Mouse (Mus musculus) myocyte (in vitro differentiated cells): ENCODE data around the gene Rpl38. TPM values are rescaled to one million over a fixed set of nuclear protein-coding genes. Genes with fewer than 3 reads are reported as not detected.
A peak's percentile ranks its signal among the peaks of the same experiment; 100 is the strongest.

ENCODE experiments used
- H3K27me3 ChIP-seq: one replicate; pipeline ENCODE4 v1.6.1; 2011; ENCODE audit not compliant: control insufficient read depth, insufficient read depth, insufficient read length
- H3K36me3 ChIP-seq: one replicate; pipeline ENCODE4 v1.6.1; 2011; ENCODE audit not compliant: control insufficient read depth, insufficient read depth
- H3K4me2 ChIP-seq: one replicate; pipeline ENCODE4 v1.6.1; 2011; ENCODE audit warnings: low read depth, control low read depth
- H3K4me3 ChIP-seq: one replicate; pipeline ENCODE4 v1.5.1; 2011; ENCODE audit warnings: mild to moderate bottlenecking, control low read depth, moderate library complexity
- H3K79me2 ChIP-seq: one replicate; pipeline ENCODE4 v1.6.1; 2011; ENCODE audit not compliant: control insufficient read depth, insufficient read depth
- H3ac ChIP-seq: one replicate; pipeline ENCODE4 v1.6.1; 2011; ENCODE audit not compliant: control insufficient read depth, insufficient read length
- CEBPB ChIP-seq: IDR thresholded peaks from 2 replicates; pipeline ENCODE4 v1.6.1; 2011; ENCODE audit warnings: mild to moderate bottlenecking, moderate library complexity; ENCODE audit not compliant: poor library complexity, insufficient read depth, severe bottlenecking
- E2F4 ChIP-seq: IDR thresholded peaks from one replicate; pipeline ENCODE4 v1.6.1; 2011; ENCODE audit warnings: mild to moderate bottlenecking, control low read depth, moderate library complexity; ENCODE audit not compliant: insufficient read depth
- MAX ChIP-seq: IDR thresholded peaks from one replicate; pipeline ENCODE4 v1.6.1; 2011; ENCODE audit warnings: low read depth, mild to moderate bottlenecking, control low read depth
- MYOD1 ChIP-seq, 3 experiments: IDR thresholded peaks; one replicate each; pipeline ENCODE4 v1.6.1; 2011; ENCODE audit warnings: control low read depth in 2 of 3, low read depth in 2 of 3, mild to moderate bottlenecking in 2 of 3, moderate library complexity in 1 of 3; ENCODE audit not compliant: insufficient read length in 2 of 3, control insufficient read depth in 1 of 3
- MYOG ChIP-seq, 3 experiments: IDR thresholded peaks; one replicate each; pipeline ENCODE4 v1.6.1; 2011; ENCODE audit warnings: control low read depth in 2 of 3, low read depth in 2 of 3, mild to moderate bottlenecking in 2 of 3; ENCODE audit not compliant: insufficient read length in 2 of 3, control insufficient read depth in 1 of 3, insufficient read depth in 1 of 3
- POLR2A ChIP-seq: IDR thresholded peaks from one replicate; pipeline ENCODE4 v1.6.1; 2011; ENCODE audit warnings: low read depth, mild to moderate bottlenecking, control low read depth, moderate library complexity; ENCODE audit not compliant: insufficient read length
- POLR2AphosphoS2 ChIP-seq: IDR thresholded peaks from one replicate; pipeline ENCODE4 v1.6.1; 2011; ENCODE audit warnings: low read depth, control low read depth; ENCODE audit not compliant: insufficient read length
- REST ChIP-seq: IDR thresholded peaks from one replicate; pipeline ENCODE4 v1.6.1; 2011; ENCODE audit warnings: mild to moderate bottlenecking, control low read depth, moderate library complexity; ENCODE audit not compliant: insufficient read depth, insufficient read length
- SRF ChIP-seq: IDR thresholded peaks from one replicate; pipeline ENCODE4 v1.6.1; 2011; ENCODE audit warnings: low read depth; ENCODE audit not compliant: control insufficient read depth, insufficient read length
- TCF12 ChIP-seq: IDR thresholded peaks from one replicate; pipeline ENCODE4 v1.6.1; 2011; ENCODE audit warnings: mild to moderate bottlenecking, control low read depth; ENCODE audit not compliant: poor library complexity, insufficient read depth, severe bottlenecking
- TCF3 ChIP-seq: IDR thresholded peaks from one replicate; pipeline ENCODE4 v1.6.1; 2011; ENCODE audit warnings: low read depth, control low read depth; ENCODE audit not compliant: insufficient read length
- USF1 ChIP-seq: IDR thresholded peaks from one replicate; pipeline ENCODE4 v1.6.1; 2011; ENCODE audit warnings: low read depth, mild to moderate bottlenecking, control low read depth, moderate library complexity
- polyA plus RNA-seq: library from polyadenylated mRNA; unstranded; fragments of >200 nt; fragmentation: generic; extraction: Trizol; gene quantifications from one replicate; pipeline ENCODE4 v1.2.1, GENCODE M21; 2012; ENCODE audit warnings: missing spikeins

Rpl38 gene
- polyA plus RNA-seq = 3,783 TPM

DNA sequence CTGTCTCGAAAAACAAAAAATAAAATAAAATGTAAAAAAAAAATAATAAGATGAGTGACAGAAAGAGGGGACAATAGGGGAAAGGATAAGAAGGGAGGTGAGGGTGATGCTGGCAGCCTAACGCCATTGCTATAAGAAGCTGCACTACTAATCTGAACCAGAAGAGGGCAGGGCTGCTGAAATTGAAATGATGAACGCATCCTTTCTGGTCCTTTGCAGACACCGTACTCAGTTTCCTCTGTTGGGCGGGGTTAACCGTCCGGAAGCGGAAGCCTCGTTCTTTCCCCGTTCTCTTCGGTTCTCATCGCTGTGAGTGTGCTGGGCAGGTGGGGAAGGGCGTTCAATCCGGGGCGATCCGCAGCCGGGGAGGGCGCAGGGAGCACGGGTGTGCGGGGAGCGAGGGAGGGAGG, at the start of gene Rpl38:
Gene Rpl38, plus strand, starts transcription at position 224 of the 410 bp plus-strand sequence.
- Histone ChIP-seq H3ac (peak within 1 kb of the TSS; percentile 68), H3K4me3 (peak within 1 kb of the TSS; percentile 90), H3K79me2 (peaks cover 40% of the 10 kb centered on the region), H3K4me2 (peak within 1 kb of the TSS; percentile 86), H3K27me3 (peaks cover 9% of the 10 kb centered on the region), H3K36me3 (peaks cover 25% of the 10 kb centered on the region)
- TF ChIP-seq POLR2A (peak; percentile 93), SRF (peak; percentile 17), MYOG (IDR thresholded peaks at IDR 0.05; ENCODE audit: control insufficient read depth in 1 of 3, insufficient read depth in 1 of 3, insufficient read length in 2 of 3, low read depth in 2 of 3) (no peak), CEBPB (no peak), MYOD1 (IDR thresholded peaks at IDR 0.05; ENCODE audit: control insufficient read depth in 1 of 3, insufficient read length in 2 of 3, low read depth in 2 of 3) (no peak), POLR2AphosphoS2 (peak; percentile 94), USF1 (no peak), MAX (no peak), E2F4 (no peak), TCF3 (no peak), REST (no peak), TCF12 (no peak)

GRCm38 (mm10) chr11:114618697-114619417, 49.5 kb upstream of the Rpl38 start:
- Histone ChIP-seq H3K4me2 (no peak overlapping the region), H3K79me2 (no peaks in the 10 kb centered on the region), H3ac (no peak overlapping the region), H3K4me3 (no peak overlapping the region), H3K27me3 (peaks cover 8% of the 10 kb centered on the region), H3K36me3 (no peaks in the 10 kb centered on the region)
- TF ChIP-seq E2F4 (no peak), MYOD1 (IDR thresholded peaks at IDR 0.05; ENCODE audit: control insufficient read depth in 1 of 3, insufficient read length in 2 of 3, low read depth in 2 of 3) (no peak), REST (no peak), MAX (no peak), CEBPB (no peak), POLR2A (no peak), TCF3 (no peak), USF1 (no peak)

GRCm38 (mm10) chr11:114626071-114626690, 42.1 kb upstream of the Rpl38 start:
- TF ChIP-seq CEBPB (no peak), MYOD1 (IDR thresholded peaks at IDR 0.05; ENCODE audit: control insufficient read depth in 1 of 3, insufficient read length in 2 of 3, low read depth in 2 of 3) (no peak), E2F4 (no peak), MYOG (IDR thresholded peaks at IDR 0.05; ENCODE audit: control insufficient read depth in 1 of 3, insufficient read depth in 1 of 3, insufficient read length in 2 of 3, low read depth in 2 of 3) (no peak), REST (no peak), SRF (no peak), TCF3 (no peak), TCF12 (no peak), USF1 (no peak), POLR2AphosphoS2 (no peak), POLR2A (no peak), MAX (no peak)
- Histone ChIP-seq H3K36me3 (no peaks in the 10 kb centered on the region), H3K79me2 (no peaks in the 10 kb centered on the region), H3ac (no peak overlapping the region), H3K4me2 (no peak overlapping the region), H3K27me3 (no peaks in the 10 kb centered on the region), H3K4me3 (no peak overlapping the region)

GRCm38 (mm10) chr11:114627036-114627435, 41.3 kb upstream of the Rpl38 start:
- Histone ChIP-seq H3K79me2 (no peaks in the 10 kb centered on the region), H3K36me3 (no peaks in the 10 kb centered on the region), H3ac (no peak overlapping the region), H3K4me3 (no peak overlapping the region), H3K4me2 (no peak overlapping the region), H3K27me3 (peaks cover 7% of the 10 kb centered on the region)
- TF ChIP-seq CEBPB (no peak), MAX (no peak), REST (no peak), E2F4 (no peak), USF1 (no peak), MYOD1 (IDR thresholded peaks at IDR 0.05; ENCODE audit: control insufficient read depth in 1 of 3, insufficient read length in 2 of 3, low read depth in 2 of 3) (no peak), TCF3 (no peak), POLR2AphosphoS2 (no peak), SRF (no peak), TCF12 (no peak), MYOG (IDR thresholded peaks at IDR 0.05; ENCODE audit: control insufficient read depth in 1 of 3, insufficient read depth in 1 of 3, insufficient read length in 2 of 3, low read depth in 2 of 3) (no peak), POLR2A (no peak)
